Mouse (Mus musculus): Measurements from ENCODE around the gene Cdh23. TPM values are rescaled to one million over a fixed set of nuclear protein-coding genes. Genes with fewer than 3 reads are reported as not detected.

Cdh23 gene
- polyA plus RNA-seq, 1 experiment from 2014 or later, result 0.62 TPM

DNA sequence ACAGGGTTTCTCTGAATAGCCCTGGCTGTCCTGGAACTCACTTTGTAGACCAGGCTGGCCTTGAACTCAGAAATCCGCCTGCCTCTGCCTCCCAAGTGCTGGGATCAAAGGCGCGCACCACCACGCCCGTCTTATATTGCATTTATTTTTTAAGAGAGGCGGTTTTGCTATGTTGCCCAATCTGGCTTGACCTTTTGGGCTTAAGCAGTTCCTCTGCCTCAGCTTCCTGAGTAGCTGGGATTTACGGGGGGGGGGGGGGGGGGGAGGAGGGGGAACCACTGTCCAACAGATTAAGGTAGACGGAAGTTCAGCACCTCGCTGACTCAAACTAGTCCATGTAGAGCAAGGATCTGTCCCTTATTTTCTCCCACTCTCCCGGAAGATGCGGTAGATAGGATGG is 427.6 kb downstream of the Cdh23 start:
- Histone ChIP-seq H3K4me2 (no peak overlapping the region), H3K4me3 (replicated peaks) (no peak overlapping the region), H3K27me3 (no peaks in the 10 kb centered on the region), H3K27ac (no peak overlapping the region), H3K36me3 (no peaks in the 10 kb centered on the region), H3K4me1 (peaks cover 7% of the 10 kb centered on the region), H3K9me3 (replicated peaks) (no peaks in the 10 kb centered on the region), H3K9ac (no peak overlapping the region)
- WGBS, result 76% methylated on average over 11 of the region's 11 CpGs
- no peak for ATAC-seq (replicated peaks; ENCODE audit: low FRiP score)

- no peak overlapping the region for H3K4me2 ChIP-seq
- no peak overlapping the region for H3K4me3 ChIP-seq (replicated peaks)
- WGBS, result 90% methylated on average over 8 of the region's 8 CpGs
- ATAC-seq (replicated peaks; ENCODE audit: low FRiP score), result no peak
- H3K9ac ChIP-seq, result no peak overlapping the region
- no peaks in the 10 kb centered on the region for H3K36me3 ChIP-seq
- peaks cover 16% of the 10 kb centered on the region for H3K4me1 ChIP-seq
- H3K9me3 ChIP-seq (replicated peaks), result no peaks in the 10 kb centered on the region
- H3K27ac ChIP-seq, result no peak overlapping the region
- no peaks in the 10 kb centered on the region for H3K27me3 ChIP-seq
Observed at GRCm38 (mm10) chr10:60266842-60267401, 429.4 kb downstream of the Cdh23 start.

DNA sequence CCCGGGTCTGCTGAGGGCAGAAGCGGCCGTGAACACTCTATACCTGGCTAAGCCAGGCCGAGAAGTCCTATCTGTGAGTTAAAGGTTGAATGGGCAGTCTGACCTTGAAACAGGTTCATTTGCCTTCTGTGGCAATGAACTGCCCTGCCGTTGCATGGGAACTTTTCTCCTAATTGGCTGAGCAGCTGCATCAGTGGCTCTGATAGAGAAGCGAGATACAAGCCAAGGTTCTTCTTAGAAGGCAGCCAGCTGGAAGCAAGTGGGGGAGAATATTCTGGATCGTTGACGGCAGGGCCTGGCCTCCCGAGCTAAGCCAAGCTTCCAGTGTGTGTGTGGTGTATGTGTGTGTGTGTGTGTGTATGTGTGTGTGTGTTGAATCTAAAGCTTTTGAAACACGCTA is 431.0 kb downstream of the Cdh23 start:
- Histone ChIP-seq H3K4me1 (peaks cover 15% of the 10 kb centered on the region), H3K27me3 (no peaks in the 10 kb centered on the region), H3K27ac (no peak overlapping the region), H3K36me3 (no peaks in the 10 kb centered on the region), H3K9ac (no peak overlapping the region), H3K4me2 (no peak overlapping the region), H3K9me3 (replicated peaks) (no peaks in the 10 kb centered on the region), H3K4me3 (replicated peaks) (no peak overlapping the region)
- ATAC-seq (replicated peaks; ENCODE audit: low FRiP score), result no peak
- 64% methylated on average over 10 of the region's 10 CpGs for WGBS

- no peaks in the 10 kb centered on the region for H3K27me3 ChIP-seq
- no peaks in the 10 kb centered on the region for H3K9me3 ChIP-seq (replicated peaks)
- H3K27ac ChIP-seq, result no peak overlapping the region
- H3K4me3 ChIP-seq (replicated peaks), result no peak overlapping the region
- 84% methylated on average over 7 of the region's 7 CpGs for WGBS
- H3K36me3 ChIP-seq, result no peaks in the 10 kb centered on the region
- no peak overlapping the region for H3K9ac ChIP-seq
- H3K4me2 ChIP-seq, result no peak overlapping the region
- ATAC-seq (replicated peaks; ENCODE audit: low FRiP score), result no peak
- peaks cover 9% of the 10 kb centered on the region for H3K4me1 ChIP-seq
Observed at GRCm38 (mm10) chr10:60263351-60263750, 432.9 kb downstream of the Cdh23 start.

DNA sequence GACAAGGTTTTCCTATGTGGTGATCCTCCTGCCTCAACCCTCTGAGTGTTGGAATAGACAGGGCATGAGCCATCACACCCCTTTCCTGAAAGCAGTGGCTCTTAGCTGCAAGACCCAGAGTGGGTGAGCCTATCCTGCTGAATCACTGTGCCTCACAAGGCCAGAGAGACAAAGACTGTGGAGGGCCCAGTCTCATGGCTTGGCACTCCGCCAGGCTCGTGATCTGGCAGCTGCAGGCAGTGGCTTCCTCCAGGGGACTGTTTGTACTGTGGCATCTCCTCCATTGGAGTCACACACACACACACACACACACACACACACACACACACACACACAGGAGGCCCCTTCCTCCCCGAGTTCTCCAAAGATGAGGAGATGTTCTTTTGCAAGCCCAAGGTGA is 433.9 kb downstream of the Cdh23 start:
- Histone ChIP-seq H3K4me2 (no peak overlapping the region), H3K36me3 (no peaks in the 10 kb centered on the region), H3K9me3 (replicated peaks) (no peaks in the 10 kb centered on the region), H3K4me1 (peaks cover 9% of the 10 kb centered on the region), H3K9ac (no peak overlapping the region), H3K27me3 (no peaks in the 10 kb centered on the region), H3K27ac (0 out of 2 replicates have a peak overlapping the region, but pooled peaks have one; percentile 32), H3K4me3 (replicated peaks) (no peak overlapping the region)
- ATAC-seq (replicated peaks; ENCODE audit: low FRiP score), result peak; percentile 74; the same call in 1 of the 2 replicates
- WGBS, result 42% methylated on average over 3 of the region's 3 CpGs

GRCm38 (mm10) chr10:60261530-60261929 is 434.8 kb downstream of the Cdh23 start:
- H3K4me1 ChIP-seq, result peaks cover 9% of the 10 kb centered on the region
- no peak overlapping the region for H3K27ac ChIP-seq
- 43% methylated on average over 5 of the region's 5 CpGs for WGBS
- H3K9me3 ChIP-seq (replicated peaks), result no peaks in the 10 kb centered on the region
- no peak for ATAC-seq (replicated peaks; ENCODE audit: low FRiP score)
- H3K27me3 ChIP-seq, result no peaks in the 10 kb centered on the region
- H3K4me3 ChIP-seq (replicated peaks), result no peak overlapping the region
- no peaks in the 10 kb centered on the region for H3K36me3 ChIP-seq
- H3K4me2 ChIP-seq, result no peak overlapping the region
- no peak overlapping the region for H3K9ac ChIP-seq

- Histone ChIP-seq H3K4me2 (no peak overlapping the region), H3K4me3 (replicated peaks) (no peak overlapping the region), H3K27me3 (no peaks in the 10 kb centered on the region), H3K9ac (no peak overlapping the region), H3K9me3 (replicated peaks) (no peaks in the 10 kb centered on the region), H3K36me3 (no peaks in the 10 kb centered on the region), H3K4me1 (peaks cover 9% of the 10 kb centered on the region), H3K27ac (no peak overlapping the region)
- no peak for ATAC-seq (replicated peaks; ENCODE audit: low FRiP score)
- WGBS, result 89% methylated on average over 5 of the region's 5 CpGs
Observed at GRCm38 (mm10) chr10:60260557-60261294, 435.6 kb downstream of the Cdh23 start.

DNA sequence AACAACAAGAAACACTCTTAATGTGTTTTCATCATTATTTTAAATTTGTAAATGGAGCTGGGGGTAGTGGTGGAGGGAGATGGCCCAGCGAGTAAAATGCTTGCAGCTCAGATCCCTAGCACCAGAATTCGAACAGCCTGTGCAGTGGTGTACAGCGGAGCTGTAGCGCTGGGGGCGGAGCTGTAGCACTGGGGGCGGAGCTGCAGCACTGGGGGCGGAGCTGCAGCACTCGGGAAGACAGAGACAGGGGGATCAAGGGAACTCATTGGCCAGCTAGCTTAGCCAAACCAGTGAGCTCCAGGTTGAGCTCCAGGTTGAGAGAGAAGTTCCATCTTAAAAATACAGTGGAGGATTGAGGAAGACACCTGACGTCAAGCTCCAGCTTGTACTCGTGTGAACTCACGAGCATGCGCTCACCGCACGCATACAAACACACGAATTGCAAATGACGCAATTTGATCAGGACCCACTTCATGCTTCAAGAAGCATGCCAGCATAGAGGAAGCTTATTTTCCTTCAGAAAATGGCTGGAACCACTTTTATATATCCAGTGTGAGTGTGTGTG is 438.9 kb downstream of the Cdh23 start:
- H3K27me3 ChIP-seq, result no peaks in the 10 kb centered on the region
- no peaks in the 10 kb centered on the region for H3K9me3 ChIP-seq (replicated peaks)
- no peak overlapping the region for H3K4me3 ChIP-seq (replicated peaks)
- no peak overlapping the region for H3K27ac ChIP-seq
- peaks cover 4% of the 10 kb centered on the region for H3K4me1 ChIP-seq
- no peak overlapping the region for H3K9ac ChIP-seq
- H3K36me3 ChIP-seq, result no peaks in the 10 kb centered on the region
- no peak for ATAC-seq (replicated peaks; ENCODE audit: low FRiP score)
- WGBS, result 57% methylated on average over 16 of the region's 16 CpGs
- H3K4me2 ChIP-seq, result no peak overlapping the region

DNA sequence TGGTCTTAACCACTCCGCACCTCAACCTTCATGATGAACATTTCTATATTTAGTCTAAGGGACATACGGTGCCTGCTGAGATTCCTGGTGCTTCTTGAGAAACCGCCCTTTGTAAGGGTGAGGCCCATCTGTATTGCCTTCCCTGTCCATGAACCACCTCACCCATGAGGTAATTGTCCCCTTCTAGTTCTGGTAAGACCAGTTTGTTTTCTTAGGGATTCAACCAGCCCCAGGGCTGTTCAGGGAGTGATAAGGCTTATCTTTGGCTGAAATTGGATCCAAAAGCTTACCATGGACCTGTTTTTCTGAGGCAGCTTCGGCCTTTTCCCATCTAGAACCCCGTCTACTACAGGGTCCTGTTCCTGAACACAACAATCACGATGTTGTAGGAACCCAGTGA is 440.2 kb downstream of the Cdh23 start:
- Histone ChIP-seq H3K36me3 (no peaks in the 10 kb centered on the region), H3K4me2 (no peak overlapping the region), H3K4me1 (no peaks in the 10 kb centered on the region), H3K27ac (no peak overlapping the region), H3K9ac (no peak overlapping the region), H3K4me3 (replicated peaks) (no peak overlapping the region), H3K27me3 (no peaks in the 10 kb centered on the region), H3K9me3 (replicated peaks) (no peaks in the 10 kb centered on the region)
- no peak for ATAC-seq (replicated peaks; ENCODE audit: low FRiP score)
- 82% methylated on average over 6 of the region's 6 CpGs for WGBS

Other genes with a start within 250 kb of the Cdh23 start
- 13.4 and 15.5 TPM in 2 replicates for gene Slc29a3, start 56.3 kb upstream of the Cdh23 start, polyA plus RNA-seq (2015; fragmentation: Nextera tagmentation; extraction: Ambion mirVana)
- gene Unc5b, start 135.1 kb upstream of the Cdh23 start, polyA plus RNA-seq (2015; fragmentation: Nextera tagmentation; extraction: Ambion mirVana), result 9.2 and 10.0 TPM in 2 replicates